Mouse (Mus musculus) heart, adult 2 months (tissue): ENCODE measurements at regions not wholly inside any gene's neighbourhood (a gene's known extent, or its start where the extent isn't known, plus 50 kb on each side); places are given as distances from the start of the nearest gene placed in this dataset.

Source experiments
- CTCF ChIP-seq: fragments of 200-600 bp; IDR thresholded peaks from 2 replicates; pipeline ENCODE4 v1.8.1; 2022; ENCODE audit warnings: antibody characterized with exemption, mild to moderate bottlenecking, moderate library complexity
- EP300 ChIP-seq: fragments of 200-500 bp; IDR thresholded peaks from 2 replicates; pipeline ENCODE4 v1.6.1; 2011; ENCODE audit warnings: low read depth, low read length, control low read depth; ENCODE audit not compliant: insufficient read depth
- POLR2A ChIP-seq: fragments of 200-500 bp; IDR thresholded peaks from 2 replicates; pipeline ENCODE4 v1.6.1; 2011; ENCODE audit warnings: mild to moderate bottlenecking, low read depth, low read length, control low read depth; ENCODE audit not compliant: insufficient read depth

DNA sequence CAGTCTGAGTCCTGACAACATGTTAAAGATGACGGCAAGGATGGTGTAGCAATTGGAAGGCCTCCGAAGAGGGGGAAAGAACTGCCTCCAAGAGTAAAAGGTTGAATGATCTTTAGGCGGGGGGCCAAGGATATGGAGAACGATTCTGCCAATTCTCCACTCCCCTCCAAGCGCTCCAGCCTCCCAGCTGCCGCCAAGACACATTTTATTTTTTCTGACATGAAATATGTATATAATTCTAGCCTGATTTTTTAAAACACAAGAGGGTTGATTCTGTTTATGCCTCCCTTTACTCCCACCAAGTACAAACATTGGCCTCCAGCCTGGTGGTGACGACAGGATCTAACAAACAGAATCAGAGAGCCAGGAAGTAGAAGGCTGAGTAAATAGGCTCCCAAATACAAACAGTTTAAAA is 345.8 kb downstream of the Osr1 start:
- TF ChIP-seq CTCF = no peak
- TF ChIP-seq EP300 = no peak
- no peak for TF ChIP-seq POLR2A
